Mouse (Mus musculus): ENCODE results near the gene Hfe2. TPM values are rescaled to one million over a fixed set of nuclear protein-coding genes. Genes with fewer than 3 reads are reported as not detected.
"Not testable (repeated sequence)": the region's sequence is repeated elsewhere in the genome, so short reads cannot be mapped to it uniquely, and the experiment has no call there.

Hfe2 gene
- polyA plus RNA-seq, 2 experiments, result 3.8 to 4.3 TPM

- no peak for TF ChIP-seq CTCF (IDR thresholded peaks at IDR 0.05; ENCODE audit: low read depth)
- TF ChIP-seq EP300 (IDR thresholded peaks at IDR 0.05; ENCODE audit: low read depth), result no peak
- peak overlapping the region; percentile 45 for H3K4me2 ChIP-seq (ENCODE audit: low read depth)
- no peaks in the 10 kb centered on the region for H3K36me3 ChIP-seq (replicated peaks; ENCODE audit: control insufficient read depth, insufficient read depth, low read depth)
- peak overlapping the region in 1 of 2 experiments; percentile 24; a peak in 1 of 4 replicates for H3K4me3 ChIP-seq (ENCODE audit: insufficient read depth in 1 of 2, low read depth in 2 of 2, low read length in 2 of 2)
- peaks cover 11 to 13% of the 10 kb centered on the region in 2 experiments for H3K4me1 ChIP-seq (replicated peaks; ENCODE audit: control insufficient read depth in 2 of 2, insufficient read depth in 2 of 2, low read length in 1 of 2)
- H3K27me3 ChIP-seq (ENCODE audit: control insufficient read depth, insufficient read depth, low read length), result no peaks in the 10 kb centered on the region
- 68% methylated on average over 2 of the region's 2 CpGs for WGBS (ENCODE audit: insufficient replicate concordance)
- H3K27ac ChIP-seq, result no peak overlapping the region
- DNase-seq (ENCODE audit: low read depth in 3 of 3, low spot score in 3 of 3) (no peak), ATAC-seq (ENCODE audit: insufficient read depth) (no peak)
- H3K9me3 ChIP-seq (ENCODE audit: control insufficient read depth, low read length), result no peaks in the 10 kb centered on the region
- H3K9ac ChIP-seq (replicated peaks), result peak overlapping the region; percentile 2
Measured at GRCm38 (mm10) chr3:96485361-96485760, 39.6 kb upstream of the Hfe2 start.

- H3K9ac ChIP-seq (replicated peaks); H3K36me3 ChIP-seq (replicated peaks; ENCODE audit: control insufficient read depth, insufficient read depth, low read depth); H3K4me2 ChIP-seq (ENCODE audit: low read depth); H3K27me3 ChIP-seq (ENCODE audit: control insufficient read depth, insufficient read depth, low read length); DNase-seq (ENCODE audit: low read depth in 3 of 3, low spot score in 3 of 3); H3K27ac ChIP-seq; H3K4me3 ChIP-seq (ENCODE audit: insufficient read depth in 1 of 2, low read depth in 2 of 2, low read length in 2 of 2); H3K9me3 ChIP-seq (ENCODE audit: control insufficient read depth, low read length): not testable (repeated sequence)
- WGBS (ENCODE audit: insufficient replicate concordance), result 0% methylated on average over 3 of the region's 34 CpGs
- H3K4me1 ChIP-seq (replicated peaks; ENCODE audit: control insufficient read depth in 2 of 2, insufficient read depth in 2 of 2, low read length in 1 of 2), result peaks cover 11 to 13% of the 10 kb centered on the region in 2 experiments
- ATAC-seq (ENCODE audit: insufficient read depth), result peak; percentile 69
Measured at GRCm38 (mm10) chr3:96486064-96486827, 38.7 kb upstream of the Hfe2 start.

- not testable (repeated sequence) for H3K9me3 ChIP-seq (ENCODE audit: control insufficient read depth, low read length); H3K36me3 ChIP-seq (replicated peaks; ENCODE audit: control insufficient read depth, insufficient read depth, low read depth); H3K27me3 ChIP-seq (ENCODE audit: control insufficient read depth, insufficient read depth, low read length)
- Histone ChIP-seq H3K27ac (peak overlapping the region; percentile 98), H3K4me1 (replicated peaks; ENCODE audit: control insufficient read depth in 2 of 2, insufficient read depth in 2 of 2, low read length in 1 of 2) (peaks cover 11 to 13% of the 10 kb centered on the region in 2 experiments), H3K4me3 (ENCODE audit: insufficient read depth in 1 of 2, low read depth in 2 of 2, low read length in 2 of 2) (peak overlapping the region; percentile 29 to 63; a peak in 3 of 4 replicates), H3K9ac (replicated peaks) (peak overlapping the region; percentile 92), H3K4me2 (ENCODE audit: low read depth) (peak overlapping the region; percentile 95)
- DNase-seq (ENCODE audit: low read depth in 3 of 3, low spot score in 3 of 3) (peak in 1 of 3 experiments; percentile 29), ATAC-seq (ENCODE audit: insufficient read depth) (peak; percentile 64)
- WGBS (ENCODE audit: insufficient replicate concordance), result 11% methylated on average over 5 of the region's 38 CpGs
Measured at GRCm38 (mm10) chr3:96486828-96487559, 38.0 kb upstream of the Hfe2 start.

GRCm38 (mm10) chr3:96487596-96488289 lies 37.2 kb upstream of the Hfe2 start:
- DNase-seq (ENCODE audit: low read depth in 3 of 3, low spot score in 3 of 3) (peak in 1 of 3 experiments; percentile 54), ATAC-seq (ENCODE audit: insufficient read depth) (no peak)
- Histone ChIP-seq H3K36me3 (replicated peaks; ENCODE audit: control insufficient read depth, insufficient read depth, low read depth) (no peaks in the 10 kb centered on the region), H3K9me3 (ENCODE audit: control insufficient read depth, low read length) (no peaks in the 10 kb centered on the region), H3K27ac (peak overlapping the region; percentile 98), H3K27me3 (ENCODE audit: control insufficient read depth, insufficient read depth, low read length) (no peaks in the 10 kb centered on the region), H3K4me3 (ENCODE audit: insufficient read depth in 1 of 2, low read depth in 2 of 2, low read length in 2 of 2) (peak overlapping the region; percentile 60 to 63), H3K4me2 (ENCODE audit: low read depth) (peak overlapping the region; percentile 95), H3K9ac (replicated peaks) (peak overlapping the region; percentile 92), H3K4me1 (replicated peaks; ENCODE audit: control insufficient read depth in 2 of 2, insufficient read depth in 2 of 2, low read length in 1 of 2) (peaks cover 11 to 13% of the 10 kb centered on the region in 2 experiments)
- 3% methylated on average over 24 of the region's 26 CpGs for WGBS (ENCODE audit: insufficient replicate concordance)
- TF ChIP-seq CTCF (IDR thresholded peaks at IDR 0.05; ENCODE audit: low read depth) (peak; percentile 53), EP300 (IDR thresholded peaks at IDR 0.05; ENCODE audit: low read depth) (no peak)

- Histone ChIP-seq H3K9ac (replicated peaks) (peak overlapping the region; percentile 92), H3K4me2 (ENCODE audit: low read depth) (peak overlapping the region; percentile 95), H3K4me1 (replicated peaks; ENCODE audit: control insufficient read depth in 2 of 2, insufficient read depth in 2 of 2, low read length in 1 of 2) (peaks cover 11 to 15% of the 10 kb centered on the region in 2 experiments), H3K4me3 (ENCODE audit: insufficient read depth in 1 of 2, low read depth in 2 of 2, low read length in 2 of 2) (peak overlapping the region; percentile 60 to 63), H3K27ac (peak overlapping the region; percentile 98)
- not testable (repeated sequence) for H3K9me3 ChIP-seq (ENCODE audit: control insufficient read depth, low read length); H3K27me3 ChIP-seq (ENCODE audit: control insufficient read depth, insufficient read depth, low read length); H3K36me3 ChIP-seq (replicated peaks; ENCODE audit: control insufficient read depth, insufficient read depth, low read depth); DNase-seq (ENCODE audit: low read depth in 3 of 3, low spot score in 3 of 3)
- peak; percentile 70 for ATAC-seq (ENCODE audit: insufficient read depth)
- WGBS (ENCODE audit: insufficient replicate concordance), result no CpG with 5 or more reads among the region's 55 CpGs
Measured at GRCm38 (mm10) chr3:96488290-96488906, 36.6 kb upstream of the Hfe2 start.

GRCm38 (mm10) chr3:96488907-96489629 lies 35.9 kb upstream of the Hfe2 start:
- not testable (repeated sequence) for H3K36me3 ChIP-seq (replicated peaks; ENCODE audit: control insufficient read depth, insufficient read depth, low read depth); H3K27me3 ChIP-seq (ENCODE audit: control insufficient read depth, insufficient read depth, low read length); DNase-seq (ENCODE audit: low read depth in 3 of 3, low spot score in 3 of 3); H3K9me3 ChIP-seq (ENCODE audit: control insufficient read depth, low read length); H3K4me2 ChIP-seq (ENCODE audit: low read depth)
- peak overlapping the region; percentile 34 to 65 for H3K4me3 ChIP-seq (ENCODE audit: insufficient read depth in 1 of 2, low read depth in 2 of 2, low read length in 2 of 2)
- peak overlapping the region; percentile 90 for H3K27ac ChIP-seq
- H3K9ac ChIP-seq (replicated peaks), result peak overlapping the region; percentile 59
- H3K4me1 ChIP-seq (replicated peaks; ENCODE audit: control insufficient read depth in 2 of 2, insufficient read depth in 2 of 2, low read length in 1 of 2), result peaks cover 11 to 15% of the 10 kb centered on the region in 2 experiments
- ATAC-seq (ENCODE audit: insufficient read depth), result peak; percentile 74
- WGBS (ENCODE audit: insufficient replicate concordance), result 0% methylated on average over 9 of the region's 31 CpGs

All from liver, embryonic 14.5 days (tissue).